Mouse (Mus musculus) small intestine, adult 2 months (tissue): ENCODE measurements around the gene Zfp2.

ENCODE experiments used
- CTCF ChIP-seq: fragments of 200-500 bp; IDR thresholded peaks from 2 replicates; pipeline ENCODE4 v1.5.1; 2012; ENCODE audit warnings: low read depth, mild to moderate bottlenecking, control low read depth, inconsistent platforms, low read length, moderate library complexity, mixed read lengths; ENCODE audit not compliant: insufficient replicate concordance, insufficient read length; ENCODE audit errors: extremely low read depth
- POLR2A ChIP-seq: fragments of 200-500 bp; IDR thresholded peaks from 2 replicates; pipeline ENCODE4 v1.6.1; 2012; ENCODE audit warnings: low read depth, mild to moderate bottlenecking, control low read depth, inconsistent platforms, low read length, moderate library complexity

- TF ChIP-seq CTCF (no peak), POLR2A (no peak)
Observed at GRCm38 (mm10) chr11:50931451-50931866, 15.5 kb upstream of the Zfp2 start, which contains the start of gene Zfp354b.
